Mouse (Mus musculus) midbrain, postnatal 0 days (tissue): ENCODE data around the gene Slc25a27. TPM values are rescaled to one million over a fixed set of nuclear protein-coding genes. Genes with fewer than 3 reads are reported as not detected.

Experiments used
- ATAC-seq: fragments of 200-750 bp; cut with Nextera tagmentation; 2 replicates; pipeline ENCODE4 v1.8.0; 2017; ENCODE audit warnings: moderate number of reproducible peaks, mild to moderate bottlenecking, moderate TSS enrichment, moderate library complexity; ENCODE audit not compliant: low FRiP score
- DNase-seq: peaks from one replicate; pipeline ENCODE4 v3.0.0-alpha.2; 2015; ENCODE audit warnings: low spot score
- H3K27ac ChIP-seq: fragments of 300-500 bp; sonication (generic); 2 replicates; pipeline ENCODE4 v1.5.1; 2014; ENCODE audit warnings: low read depth, mild to moderate bottlenecking, low read length, mixed read lengths
- H3K27me3 ChIP-seq: fragments of 300-500 bp; sonication (generic); 2 replicates; pipeline ENCODE4 v1.6.1; 2014; ENCODE audit warnings: low read length, control low read depth, mixed read lengths; ENCODE audit not compliant: insufficient read depth
- H3K36me3 ChIP-seq: fragments of 300-500 bp; sonication (generic); 2 replicates; pipeline ENCODE4 v1.6.1; 2014; ENCODE audit warnings: low read length, control low read depth, mixed read lengths; ENCODE audit not compliant: insufficient read depth
- H3K4me1 ChIP-seq: fragments of 300-500 bp; sonication (generic); 2 replicates; pipeline ENCODE4 v1.6.1; 2014; ENCODE audit warnings: mild to moderate bottlenecking, control low read depth, antibody characterized with exemption, low read length, mixed read lengths; ENCODE audit not compliant: insufficient read depth
- H3K4me2 ChIP-seq: fragments of 300-500 bp; sonication (generic); 2 replicates; pipeline ENCODE4 v1.6.1; 2014; ENCODE audit warnings: low read depth, mild to moderate bottlenecking, low read length, mixed read lengths; ENCODE audit not compliant: poor library complexity, severe bottlenecking
- H3K4me3 ChIP-seq: fragments of 300-500 bp; sonication (generic); 2 replicates; pipeline ENCODE4 v1.5.1; 2014; ENCODE audit warnings: low read depth, mild to moderate bottlenecking, low read length, moderate library complexity
- H3K9ac ChIP-seq: fragments of 300-500 bp; sonication (generic); replicated peaks from 2 replicates; pipeline ENCODE4 v1.6.1; 2014; ENCODE audit warnings: mild to moderate bottlenecking, low read length, moderate library complexity, mixed read lengths; ENCODE audit not compliant: poor library complexity, severe bottlenecking
- H3K9me3 ChIP-seq: fragments of 300-500 bp; sonication (generic); 2 replicates; pipeline ENCODE4 v1.6.1; 2016; ENCODE audit warnings: low read length, control low read depth
- CTCF ChIP-seq: IDR thresholded peaks from 2 replicates; pipeline ENCODE4 v1.5.1; 2016; ENCODE audit warnings: antibody characterized with exemption, mild to moderate bottlenecking
- WGBS: fragments of 180-500 bp; shearing (Covaris S2); extraction: QIAGEN DNeasy Blood & Tissue Kit; methylation state at CpG from one replicate; pipeline ENCODE4 v1.1.7; 2014; 5-methylcytosine and 5-hydroxymethylcytosine counted together
- polyA plus RNA-seq: library from polyadenylated mRNA; unstranded; fragments of >200 nt; fragmentation: Nextera tagmentation; extraction: Ambion mirVana; gene quantifications from 2 replicates; pipeline ENCODE4 v1.2.1, GENCODE M21; 2015
- total RNA-seq: library from RNA; depleted of rRNA; stranded (reverse); fragments of >200 nt; gene quantifications from 2 replicates; pipeline ENCODE4 v1.2.3, GENCODE M21; 2014; rRNA removed

The Slc25a27 gene
- total and polyA plus RNA-seq, 2 experiments from 2014 or later: 44.2 to 74.4 TPM

GRCm38 (mm10) chr17:43598706-43599105 is 68.3 kb downstream of the Slc25a27 start:
- no peak for ATAC-seq
- Histone ChIP-seq H3K9me3 (no peaks in the 10 kb centered on the region), H3K4me2 (no peak overlapping the region), H3K4me3 (no peak overlapping the region), H3K27me3 (no peaks in the 10 kb centered on the region), H3K36me3 (no peaks in the 10 kb centered on the region), H3K9ac (no peak overlapping the region), H3K27ac (no peak overlapping the region), H3K4me1 (no peaks in the 10 kb centered on the region)
- TF ChIP-seq CTCF: no peak
- DNase-seq: no peak
- 64% methylated on average over 4 of the region's 4 CpGs for WGBS

GRCm38 (mm10) chr17:43597742-43598141 is 69.3 kb downstream of the Slc25a27 start:
- no peak overlapping the region for H3K27ac ChIP-seq
- H3K27me3 ChIP-seq: no peaks in the 10 kb centered on the region
- no peak for DNase-seq
- no peak for TF ChIP-seq CTCF
- WGBS: 98% methylated on average over 2 of the region's 2 CpGs
- no peaks in the 10 kb centered on the region for H3K36me3 ChIP-seq
- no peak overlapping the region for H3K4me3 ChIP-seq
- no peaks in the 10 kb centered on the region for H3K4me1 ChIP-seq
- no peaks in the 10 kb centered on the region for H3K9me3 ChIP-seq
- no peak overlapping the region for H3K9ac ChIP-seq
- H3K4me2 ChIP-seq: no peak overlapping the region
- no peak for ATAC-seq

- ATAC-seq: no peak
- no peak for TF ChIP-seq CTCF
Observed at GRCm38 (mm10) chr17:43592296-43593291, 74.4 kb downstream of the Slc25a27 start.

More at GRCm38 (mm10) chr17:43592296-43593291, 74.4 kb downstream of the Slc25a27 start:
- Histone ChIP-seq H3K27ac (no peak overlapping the region), H3K4me2 (no peak overlapping the region), H3K36me3 (no peaks in the 10 kb centered on the region), H3K4me1 (no peaks in the 10 kb centered on the region), H3K9ac (no peak overlapping the region), H3K27me3 (no peaks in the 10 kb centered on the region), H3K9me3 (no peaks in the 10 kb centered on the region), H3K4me3 (no peak overlapping the region)
- DNase-seq: no peak
- WGBS: 90% methylated on average over 21 of the region's 21 CpGs

Other genes with a start within 250 kb of the Slc25a27 start
- 0.19 TPM in 1 of 2 replicates, not detected in the other for gene Mep1a, start 164.4 kb downstream of the Slc25a27 start, total RNA-seq
- 0.15 TPM in 1 of 2 replicates, not detected in the other for gene Mep1a, start 164.4 kb downstream of the Slc25a27 start, polyA plus RNA-seq
- gene Ankrd66, start 123.6 kb downstream of the Slc25a27 start, total RNA-seq: 1.1 TPM in 1 of 2 replicates, not detected in the other
- 0.88 and 0.93 TPM in 2 replicates for gene Ankrd66, start 123.6 kb downstream of the Slc25a27 start, polyA plus RNA-seq
- gene Pla2g7, start 99.1 kb downstream of the Slc25a27 start, total RNA-seq: 49.7 and 49.8 TPM in 2 replicates
- 87.8 and 93.9 TPM in 2 replicates for gene Pla2g7, start 99.1 kb downstream of the Slc25a27 start, polyA plus RNA-seq
- gene Tdrd6, start 36.9 kb downstream of the Slc25a27 start, total RNA-seq: 1.4 and 1.6 TPM in 2 replicates
- gene Tdrd6, start 36.9 kb downstream of the Slc25a27 start, polyA plus RNA-seq: 0.75 and 0.86 TPM in 2 replicates
- gene Cyp39a1, start 211 bp upstream of the Slc25a27 start, total RNA-seq: 1.3 and 1.5 TPM in 2 replicates
- 5.6 and 6.1 TPM in 2 replicates for gene Cyp39a1, start 211 bp upstream of the Slc25a27 start, polyA plus RNA-seq
- gene Rcan2, start 134.1 kb upstream of the Slc25a27 start, total RNA-seq: 136 and 142 TPM in 2 replicates
- gene Rcan2, start 134.1 kb upstream of the Slc25a27 start, polyA plus RNA-seq: 82.2 and 96.7 TPM in 2 replicates